Mouse (Mus musculus) hindbrain, embryonic 14.5 days (tissue): ENCODE measurements around the gene Tbx19. TPM values are rescaled to one million over a fixed set of nuclear protein-coding genes. Genes with fewer than 3 reads are reported as not detected.
A peak's percentile ranks its signal among the peaks of the same experiment; 100 is the strongest.

Experiments
- ATAC-seq: fragments of 200-750 bp; cut with Nextera tagmentation; 2 replicates; pipeline ENCODE4 v1.8.0; 2017; ENCODE audit warnings: moderate number of reproducible peaks, mild to moderate bottlenecking, moderate TSS enrichment, moderate library complexity; ENCODE audit not compliant: low FRiP score
- DNase-seq: peaks from one replicate; pipeline ENCODE4 v3.0.0-alpha.2; 2015; ENCODE audit warnings: low spot score
- H3K27ac ChIP-seq: fragments of 300-500 bp; sonication (generic); 2 replicates; pipeline ENCODE4 v1.5.1; 2014; ENCODE audit warnings: mild to moderate bottlenecking, moderate library complexity
- H3K27me3 ChIP-seq: fragments of 300-500 bp; sonication (generic); 2 replicates; pipeline ENCODE4 v1.6.1; 2014; ENCODE audit warnings: mild to moderate bottlenecking, low read length, mixed read lengths; ENCODE audit not compliant: control insufficient read depth, insufficient read depth
- H3K36me3 ChIP-seq: fragments of 300-500 bp; sonication (generic); replicated peaks from 2 replicates; pipeline ENCODE4 v1.6.1; 2014; ENCODE audit not compliant: control insufficient read depth, insufficient read depth
- H3K4me1 ChIP-seq: fragments of 300-500 bp; sonication (generic); replicated peaks from 2 replicates; pipeline ENCODE4 v1.6.1; 2014; ENCODE audit warnings: antibody characterized with exemption, low read length, mixed read lengths; ENCODE audit not compliant: control insufficient read depth, insufficient read depth
- H3K4me2 ChIP-seq: fragments of 300-500 bp; sonication (generic); replicated peaks from 2 replicates; pipeline ENCODE4 v1.6.1; 2014; ENCODE audit warnings: mild to moderate bottlenecking, moderate library complexity
- H3K4me3 ChIP-seq: fragments of 300-500 bp; sonication (generic); replicated peaks from 2 replicates; pipeline ENCODE4 v1.5.1; 2014; ENCODE audit warnings: mild to moderate bottlenecking, low read length
- H3K9ac ChIP-seq: fragments of 300-500 bp; sonication (generic); 2 replicates; pipeline ENCODE4 v1.6.1; 2014
- H3K9me3 ChIP-seq: fragments of 300-500 bp; sonication (generic); 2 replicates; pipeline ENCODE4 v1.6.1; 2016; ENCODE audit warnings: low read length; ENCODE audit not compliant: control insufficient read depth
- WGBS: fragments of 180-500 bp; shearing (Covaris S2); extraction: QIAGEN DNeasy Blood & Tissue Kit; methylation state at CpG from one replicate; pipeline ENCODE4 v1.1.7; 2014; 5-methylcytosine and 5-hydroxymethylcytosine counted together
- polyA plus RNA-seq: library from polyadenylated mRNA; unstranded; fragments of >200 nt; fragmentation: Nextera tagmentation; extraction: Ambion mirVana; gene quantifications from 2 replicates; pipeline ENCODE4 v1.2.1, GENCODE M21; 2014

Gene Tbx19
- polyA plus RNA-seq, 1 experiment from 2014 or later, result not detected

GRCm38 (mm10) chr1:165133279-165133678 lies 27.3 kb downstream of the Tbx19 start:
- no peak overlapping the region for H3K9ac ChIP-seq
- H3K9me3 ChIP-seq, result no peaks in the 10 kb centered on the region
- WGBS, result 83% methylated on average over 5 of the region's 5 CpGs
- no peak overlapping the region for H3K4me2 ChIP-seq
- no peaks in the 10 kb centered on the region for H3K36me3 ChIP-seq
- no peaks in the 10 kb centered on the region for H3K27me3 ChIP-seq
- no peak overlapping the region for H3K4me3 ChIP-seq
- ATAC-seq, result 0 out of 2 replicates have a peak, but pooled peaks have one; percentile 18
- DNase-seq, result no peak
- H3K4me1 ChIP-seq, result no peaks in the 10 kb centered on the region
- H3K27ac ChIP-seq, result no peak overlapping the region

GRCm38 (mm10) chr1:165132187-165132877 lies 28.2 kb downstream of the Tbx19 start:
- Histone ChIP-seq H3K36me3 (no peaks in the 10 kb centered on the region), H3K4me2 (no peak overlapping the region), H3K4me3 (no peak overlapping the region), H3K27me3 (no peaks in the 10 kb centered on the region), H3K4me1 (no peaks in the 10 kb centered on the region), H3K9ac (no peak overlapping the region), H3K9me3 (no peaks in the 10 kb centered on the region), H3K27ac (no peak overlapping the region)
- ATAC-seq, result peak; percentile 70
- peak; percentile 91 for DNase-seq
- 78% methylated on average over 14 of the region's 14 CpGs for WGBS

DNA sequence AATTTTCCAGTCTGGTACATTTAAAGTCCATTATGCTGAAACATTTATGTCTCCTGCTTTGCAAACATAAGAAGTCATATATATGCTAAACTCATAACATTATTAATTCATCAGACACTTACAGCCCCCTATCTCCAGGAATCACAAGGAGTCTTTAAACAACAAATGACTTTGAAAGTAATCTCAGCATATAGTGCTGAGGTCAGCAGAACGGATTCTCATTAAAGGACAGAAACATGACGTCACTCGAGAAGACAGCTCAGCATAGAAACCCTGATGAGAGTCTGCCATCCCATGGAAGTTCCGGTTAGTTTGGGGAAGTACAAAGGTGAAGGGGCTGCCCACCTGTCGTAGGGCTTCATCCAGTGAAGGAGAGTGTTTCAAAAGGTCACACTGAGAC lies 31.0 kb downstream of the Tbx19 start:
- DNase-seq, result no peak
- H3K9ac ChIP-seq, result no peak overlapping the region
- no peaks in the 10 kb centered on the region for H3K9me3 ChIP-seq
- no peak overlapping the region for H3K4me3 ChIP-seq
- WGBS, result 55% methylated on average over 5 of the region's 5 CpGs
- ATAC-seq, result 0 out of 2 replicates have a peak, but pooled peaks have one; percentile 46
- H3K4me1 ChIP-seq, result no peaks in the 10 kb centered on the region
- H3K27me3 ChIP-seq, result no peaks in the 10 kb centered on the region
- H3K27ac ChIP-seq, result no peak overlapping the region
- no peak overlapping the region for H3K4me2 ChIP-seq
- H3K36me3 ChIP-seq, result no peaks in the 10 kb centered on the region

DNA sequence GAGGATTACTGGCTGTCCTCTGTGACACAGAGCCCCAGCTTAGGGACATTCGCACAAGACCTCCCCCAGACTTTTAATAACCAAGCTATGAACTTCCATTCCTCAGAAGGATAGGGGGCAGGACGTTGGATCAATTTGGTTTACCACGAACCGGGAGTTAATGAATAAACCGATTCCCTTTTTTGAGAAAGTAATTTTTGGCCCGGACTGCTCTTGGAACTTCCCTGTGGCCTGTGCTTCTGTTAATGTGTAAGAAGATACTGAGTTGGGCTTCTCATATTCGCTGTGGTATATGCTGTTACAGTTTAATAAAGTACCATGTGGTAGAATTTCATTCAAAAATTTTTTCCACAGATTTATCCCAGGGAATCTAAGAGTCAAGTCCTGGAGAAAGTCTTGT lies 39.5 kb downstream of the Tbx19 start:
- H3K9ac ChIP-seq, result no peak overlapping the region
- H3K27ac ChIP-seq, result no peak overlapping the region
- peaks cover 5% of the 10 kb centered on the region; the same call in 1 of the 2 replicates for H3K27me3 ChIP-seq
- WGBS, result 87% methylated on average over 7 of the region's 7 CpGs
- H3K4me3 ChIP-seq, result no peak overlapping the region
- H3K4me2 ChIP-seq, result no peak overlapping the region
- H3K9me3 ChIP-seq, result no peaks in the 10 kb centered on the region
- peaks cover 7% of the 10 kb centered on the region; the same call in 1 of the 2 replicates for H3K4me1 ChIP-seq
- DNase-seq (no peak), ATAC-seq (no peak)
- no peaks in the 10 kb centered on the region for H3K36me3 ChIP-seq

DNA sequence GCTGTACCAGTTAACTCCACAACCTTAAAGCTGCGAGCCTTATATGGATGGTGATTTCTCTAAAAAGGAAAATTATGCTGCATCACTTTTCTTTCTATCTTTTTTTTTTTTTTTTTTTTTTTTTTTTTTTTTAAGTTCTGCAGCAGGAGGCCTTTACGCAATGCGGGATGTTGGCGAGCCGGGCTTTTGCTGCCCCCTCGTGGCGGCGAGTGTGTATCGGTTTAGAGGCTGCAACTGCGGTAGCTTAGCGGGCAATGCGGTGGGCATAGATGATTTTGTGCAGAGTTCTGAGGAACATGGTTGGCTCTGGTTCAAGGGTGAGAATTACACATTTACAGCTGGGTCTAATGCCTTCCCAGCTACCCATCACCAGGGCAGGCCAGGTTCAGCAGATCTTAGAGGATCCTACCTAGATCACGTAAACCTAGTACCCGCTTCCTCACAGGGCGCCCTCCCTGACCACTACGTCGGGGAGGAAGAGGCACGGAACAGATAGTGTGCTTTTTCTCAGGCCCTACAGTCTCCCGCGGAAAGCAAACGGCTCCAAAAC lies 40.1 kb downstream of the Tbx19 start:
- Histone ChIP-seq H3K9ac (no peak overlapping the region), H3K27me3 (peaks cover 5% of the 10 kb centered on the region; the same call in 1 of the 2 replicates), H3K4me3 (no peak overlapping the region), H3K27ac (no peak overlapping the region), H3K4me2 (peak overlapping the region; percentile 38), H3K4me1 (peaks cover 7% of the 10 kb centered on the region; the same call in 1 of the 2 replicates), H3K9me3 (no peaks in the 10 kb centered on the region), H3K36me3 (no peaks in the 10 kb centered on the region)
- WGBS, result 25% methylated on average over 21 of the region's 21 CpGs
- DNase-seq, result peak; percentile 94
- ATAC-seq, result peak; percentile 81

DNA sequence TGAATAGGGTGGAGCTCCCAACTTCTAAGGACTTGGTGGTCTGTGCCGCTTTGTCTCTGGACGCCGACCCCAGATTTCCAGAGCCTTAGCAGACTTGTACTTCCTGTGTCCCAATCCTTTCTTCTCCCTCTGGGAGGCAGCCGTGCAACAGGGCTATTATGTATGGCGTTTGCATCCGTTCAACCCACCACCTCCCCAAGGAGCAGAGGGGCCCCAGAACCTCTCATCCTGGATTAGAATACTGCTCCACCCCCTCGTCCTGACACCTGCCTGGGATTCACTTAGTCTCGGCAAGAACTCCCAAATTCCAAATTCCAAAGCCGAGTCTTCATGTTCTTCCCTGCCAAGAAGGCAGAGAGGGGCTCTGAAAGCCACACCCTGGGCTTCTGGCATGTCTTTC lies 40.8 kb downstream of the Tbx19 start:
- peaks cover 7% of the 10 kb centered on the region; the same call in 1 of the 2 replicates for H3K4me1 ChIP-seq
- no peaks in the 10 kb centered on the region for H3K9me3 ChIP-seq
- no peak overlapping the region for H3K4me3 ChIP-seq
- no peak for ATAC-seq
- no peaks in the 10 kb centered on the region for H3K36me3 ChIP-seq
- H3K9ac ChIP-seq, result peak overlapping the region; percentile 33
- no peak for DNase-seq
- no peak overlapping the region for H3K27ac ChIP-seq
- WGBS, result 12% methylated on average over 9 of the region's 9 CpGs
- peaks cover 5% of the 10 kb centered on the region; the same call in 1 of the 2 replicates for H3K27me3 ChIP-seq
- peak overlapping the region; percentile 38 for H3K4me2 ChIP-seq

DNA sequence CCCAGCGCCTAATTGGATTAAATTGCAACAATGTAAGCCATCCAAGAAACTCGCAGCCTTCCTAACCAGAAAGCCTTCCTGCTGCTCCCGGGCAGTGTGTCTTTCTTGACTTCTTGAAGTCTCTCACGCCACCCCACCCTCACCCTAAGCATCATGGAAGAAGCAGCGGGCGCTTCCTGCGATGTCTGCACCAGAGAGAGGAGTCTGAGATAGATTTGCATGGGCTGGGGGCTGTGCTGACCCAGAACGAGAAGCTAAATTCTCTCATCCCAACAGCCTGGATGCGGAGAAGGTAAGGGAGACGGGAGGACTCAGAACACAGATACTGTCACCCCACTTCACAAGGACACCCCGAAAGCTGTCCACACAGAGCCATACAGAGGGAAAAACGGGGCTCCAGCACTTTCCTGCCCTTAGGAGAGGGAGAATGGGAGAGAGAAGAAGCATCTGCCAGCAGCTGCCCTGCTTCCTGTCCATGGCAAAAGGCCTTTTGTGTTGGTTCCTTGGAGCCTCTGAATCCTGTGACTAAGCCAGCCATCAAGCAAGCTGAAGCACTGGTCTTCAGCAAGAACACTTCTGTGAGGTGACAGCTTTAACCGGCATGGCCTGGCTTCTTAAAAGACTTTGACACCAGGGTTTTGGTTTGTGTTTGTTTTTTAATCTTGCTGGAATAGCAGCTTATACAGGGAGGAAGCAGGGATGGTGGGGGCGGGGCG lies 41.4 kb downstream of the Tbx19 start:
- DNase-seq (no peak), ATAC-seq (no peak)
- no peaks in the 10 kb centered on the region for H3K9me3 ChIP-seq
- H3K27ac ChIP-seq, result no peak overlapping the region
- H3K4me3 ChIP-seq, result no peak overlapping the region
- no peak overlapping the region for H3K9ac ChIP-seq
- H3K4me1 ChIP-seq, result peaks cover 7% of the 10 kb centered on the region; the same call in 1 of the 2 replicates
- peak overlapping the region; percentile 38; the same call in 1 of the 2 replicates for H3K4me2 ChIP-seq
- H3K27me3 ChIP-seq, result peaks cover 5% of the 10 kb centered on the region; the same call in 1 of the 2 replicates
- no peaks in the 10 kb centered on the region for H3K36me3 ChIP-seq
- 58% methylated on average over 15 of the region's 15 CpGs for WGBS

GRCm38 (mm10) chr1:165114460-165115175 lies 46.0 kb downstream of the Tbx19 start:
- WGBS, result 47% methylated on average over 17 of the region's 17 CpGs

GRCm38 (mm10) chr1:165113700-165114099 lies 46.9 kb downstream of the Tbx19 start:
- no peaks in the 10 kb centered on the region for H3K36me3 ChIP-seq
- DNase-seq, result no peak
- no peaks in the 10 kb centered on the region for H3K27me3 ChIP-seq
- no peak overlapping the region for H3K4me2 ChIP-seq
- H3K27ac ChIP-seq, result no peak overlapping the region
- WGBS, result 36% methylated on average over 11 of the region's 11 CpGs
- no peak overlapping the region for H3K9ac ChIP-seq
- no peak for ATAC-seq
- H3K9me3 ChIP-seq, result no peaks in the 10 kb centered on the region
- H3K4me3 ChIP-seq, result no peak overlapping the region
- no peaks in the 10 kb centered on the region; the same call in 1 of the 2 replicates for H3K4me1 ChIP-seq

More at GRCm38 (mm10) chr1:165114460-165115175, 46.0 kb downstream of the Tbx19 start:
- Histone ChIP-seq H3K4me3 (no peak overlapping the region), H3K4me2 (no peak overlapping the region), H3K36me3 (no peaks in the 10 kb centered on the region), H3K9ac (no peak overlapping the region), H3K9me3 (no peaks in the 10 kb centered on the region), H3K27me3 (no peaks in the 10 kb centered on the region), H3K4me1 (peaks cover 1% of the 10 kb centered on the region; the same call in 1 of the 2 replicates), H3K27ac (no peak overlapping the region)
- ATAC-seq, result no peak
- DNase-seq, result peak; percentile 55
